Mouse (Mus musculus) lung, embryonic 14.5 days (tissue): ENCODE measurements around the gene Olfr1472. TPM values are rescaled to one million over a fixed set of nuclear protein-coding genes. Genes with fewer than 3 reads are reported as not detected.
"Not testable (repeated sequence)": the region's sequence is repeated elsewhere in the genome, so short reads cannot be mapped to it uniquely, and the experiment has no call there.

Source experiments
- ATAC-seq: fragments of 200-750 bp; cut with Nextera tagmentation; 2 replicates; pipeline ENCODE4 v1.8.0; 2017; ENCODE audit warnings: mild to moderate bottlenecking, moderate TSS enrichment, moderate library complexity; ENCODE audit not compliant: insufficient read depth
- DNase-seq: peaks from one replicate; pipeline ENCODE4 v3.0.0-alpha.2; 2015
- H3K27ac ChIP-seq: fragments of 300-500 bp; sonication (generic); 2 replicates; pipeline ENCODE4 v1.5.1; 2014; ENCODE audit warnings: low read depth, mild to moderate bottlenecking, moderate library complexity
- H3K27me3 ChIP-seq: fragments of 300-500 bp; sonication (generic); 2 replicates; pipeline ENCODE4 v1.6.1; 2014; ENCODE audit warnings: low read length, control low read depth; ENCODE audit not compliant: insufficient read depth
- H3K36me3 ChIP-seq: fragments of 300-500 bp; sonication (generic); 2 replicates; pipeline ENCODE4 v1.6.1; 2014; ENCODE audit warnings: control low read depth; ENCODE audit not compliant: insufficient read depth
- H3K4me1 ChIP-seq: fragments of 300-500 bp; sonication (generic); 2 replicates; pipeline ENCODE4 v1.6.1; 2014; ENCODE audit warnings: antibody characterized with exemption, control low read depth; ENCODE audit not compliant: insufficient read depth
- H3K4me2 ChIP-seq: fragments of 300-500 bp; sonication (generic); 2 replicates; pipeline ENCODE4 v1.6.1; 2014; ENCODE audit warnings: mild to moderate bottlenecking
- H3K4me3 ChIP-seq: fragments of 300-500 bp; sonication (generic); 2 replicates; pipeline ENCODE4 v1.5.1; 2014; ENCODE audit warnings: low read depth, low read length
- H3K9ac ChIP-seq: fragments of 300-500 bp; sonication (generic); 2 replicates; pipeline ENCODE4 v1.6.1; 2014
- H3K9me3 ChIP-seq: fragments of 300-500 bp; sonication (generic); 2 replicates; pipeline ENCODE4 v1.6.1; 2016; ENCODE audit warnings: low read depth, low read length, control low read depth
- CTCF ChIP-seq: IDR thresholded peaks from 2 replicates; pipeline ENCODE4 v1.5.1; 2016; ENCODE audit warnings: antibody characterized with exemption, low read depth
- WGBS: fragments of 180-500 bp; shearing (Covaris S2); extraction: QIAGEN DNeasy Blood & Tissue Kit; methylation state at CpG from one replicate; pipeline ENCODE4 v1.1.7; 2014; 5-methylcytosine and 5-hydroxymethylcytosine counted together
- polyA plus RNA-seq: library from polyadenylated mRNA; unstranded; fragments of >200 nt; fragmentation: Nextera tagmentation; extraction: Ambion mirVana; gene quantifications from 2 replicates; pipeline ENCODE4 v1.2.1, GENCODE M21; 2014

Olfr1472 gene
- not detected in 2 replicates for polyA plus RNA-seq

GRCm38 (mm10) chr19:13455986-13456385, at the start of gene Olfr1472:
Gene Olfr1472, minus strand, starts transcription at chr19:13456086.
- Histone ChIP-seq H3K4me2 (no peak within 1 kb of the TSS), H3K27ac (no peak within 1 kb of the TSS), H3K9me3 (no peaks in the 10 kb centered on the region), H3K27me3 (no peaks in the 10 kb centered on the region), H3K9ac (no peak within 1 kb of the TSS), H3K36me3 (no peaks in the 10 kb centered on the region), H3K4me1 (no peaks in the 10 kb centered on the region), H3K4me3 (no peak within 1 kb of the TSS)
- DNase-seq (no peak), ATAC-seq (no peak)
- TF ChIP-seq CTCF, result no peak
- 78% methylated on average over 1 of the region's 1 CpGs for WGBS

GRCm38 (mm10) chr19:13500246-13500645, 44.4 kb upstream of the Olfr1472 start, which contains the start of gene Olfr1477:
Gene Olfr1477, plus strand, starts transcription at chr19:13500546.
- DNase-seq (no peak), ATAC-seq (no peak)
- Histone ChIP-seq H3K9ac (no peak within 1 kb of the TSS), H3K4me2 (no peak within 1 kb of the TSS), H3K4me3 (no peak within 1 kb of the TSS), H3K27me3 (no peaks in the 10 kb centered on the region), H3K4me1 (no peaks in the 10 kb centered on the region), H3K27ac (no peak within 1 kb of the TSS), H3K9me3 (no peaks in the 10 kb centered on the region), H3K36me3 (no peaks in the 10 kb centered on the region)
- 72% methylated on average over 3 of the region's 3 CpGs for WGBS
- no peak for TF ChIP-seq CTCF

DNA sequence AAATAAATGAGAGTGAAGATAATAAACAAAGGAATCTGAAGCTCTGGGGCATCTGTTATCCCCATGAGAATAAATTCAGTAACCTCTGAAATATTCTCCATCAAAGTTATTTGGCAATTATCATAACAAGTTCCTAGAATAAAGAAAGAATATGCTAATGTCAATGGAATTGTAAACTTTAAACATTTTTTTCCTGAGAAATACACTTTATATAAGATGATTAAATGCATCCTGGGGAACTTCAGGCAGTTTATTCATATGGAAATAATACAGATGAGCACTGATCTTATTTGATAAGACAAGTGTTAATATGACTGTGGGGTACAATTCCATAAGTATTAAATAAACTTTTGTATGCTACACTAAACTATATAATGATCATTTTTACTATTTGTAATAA, 24.2 kb upstream of the Olfr1472 start, which contains the start of gene Olfr1475:
TSS of gene Olfr1475 (minus strand) at position 101 of the 400 bp plus-strand sequence.
- H3K36me3 ChIP-seq, result no peaks in the 10 kb centered on the region
- H3K27ac ChIP-seq, result no peak within 1 kb of the TSS
- H3K4me2 ChIP-seq, result no peak within 1 kb of the TSS
- no peak for DNase-seq
- no peaks in the 10 kb centered on the region for H3K4me1 ChIP-seq
- ATAC-seq, result no peak
- H3K9me3 ChIP-seq, result no peaks in the 10 kb centered on the region
- H3K4me3 ChIP-seq, result no peak within 1 kb of the TSS
- no peaks in the 10 kb centered on the region for H3K27me3 ChIP-seq
- H3K9ac ChIP-seq, result no peak within 1 kb of the TSS
- no peak for TF ChIP-seq CTCF

- not testable (repeated sequence) for H3K4me3 ChIP-seq, H3K9me3 ChIP-seq, ATAC-seq, H3K27ac ChIP-seq, DNase-seq, H3K4me2 ChIP-seq, H3K4me1 ChIP-seq, H3K36me3 ChIP-seq, H3K27me3 ChIP-seq, H3K9ac ChIP-seq
- 78% methylated on average over 4 of the region's 4 CpGs for WGBS
These were observed 13.4 kb upstream of the Olfr1472 start, which contains the start of gene Olfr1474 for GRCm38 (mm10) chr19:13469265-13469664. Gene Olfr1474, plus strand, starts transcription at chr19:13469565.

GRCm38 (mm10) chr19:13443109-13443508, 12.8 kb downstream of the Olfr1472 start, which contains the start of gene Olfr1471:
Gene Olfr1471, plus strand, starts transcription at chr19:13443409.
- DNase-seq, H3K9me3 ChIP-seq, ATAC-seq, H3K4me3 ChIP-seq, H3K27ac ChIP-seq, H3K36me3 ChIP-seq, H3K4me1 ChIP-seq, H3K4me2 ChIP-seq, H3K27me3 ChIP-seq, H3K9ac ChIP-seq: not testable (repeated sequence)
- 64% methylated on average over 2 of the region's 2 CpGs for WGBS

DNA sequence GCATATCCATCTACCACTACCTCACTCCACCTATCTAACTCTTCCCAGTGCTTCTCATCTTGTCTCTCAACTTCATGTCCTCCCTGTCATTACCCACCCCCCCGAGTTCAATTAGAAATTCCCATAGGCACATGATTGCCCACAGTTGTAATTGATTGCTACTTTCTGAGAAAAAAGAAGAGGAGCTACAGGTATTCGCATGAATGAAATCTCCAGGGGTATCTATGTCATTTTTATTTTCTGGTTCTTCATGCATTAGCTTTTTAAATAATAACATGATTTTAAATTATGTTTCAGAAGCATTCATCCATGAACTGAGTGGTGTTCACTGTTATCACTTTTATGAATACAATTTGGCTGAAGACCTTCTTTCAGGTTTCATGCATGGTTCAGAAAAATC, 48.3 kb downstream of the Olfr1472 start, which contains the start of gene Olfr1469:
TSS of gene Olfr1469 (plus strand) at position 301 of the 400 bp plus-strand sequence.
- DNase-seq (no peak), ATAC-seq (no peak)
- WGBS, result 73% methylated on average over 2 of the region's 2 CpGs
- no peaks in the 10 kb centered on the region for H3K4me1 ChIP-seq
- no peaks in the 10 kb centered on the region for H3K36me3 ChIP-seq
- TF ChIP-seq CTCF, result no peak
- no peak within 1 kb of the TSS for H3K4me3 ChIP-seq
- H3K4me2 ChIP-seq, result no peak within 1 kb of the TSS
- no peaks in the 10 kb centered on the region for H3K9me3 ChIP-seq
- H3K9ac ChIP-seq, result no peak within 1 kb of the TSS
- H3K27ac ChIP-seq, result no peak within 1 kb of the TSS
- no peaks in the 10 kb centered on the region for H3K27me3 ChIP-seq

Other genes with a start within 250 kb of the Olfr1472 start
- not detected in 2 replicates for gene Olfr1463, start 224.8 kb downstream of the Olfr1472 start, polyA plus RNA-seq
- not detected in 2 replicates for gene Olfr1465, start 140.5 kb downstream of the Olfr1472 start, polyA plus RNA-seq
- not detected in 2 replicates for gene Olfr1466, start 117.2 kb downstream of the Olfr1472 start, polyA plus RNA-seq
- not detected in 2 replicates for gene Olfr1467, start 93.8 kb downstream of the Olfr1472 start, polyA plus RNA-seq
- gene Olfr1469, start 48.2 kb downstream of the Olfr1472 start, polyA plus RNA-seq, result not detected in 2 replicates
- gene Olfr1471, start 12.7 kb downstream of the Olfr1472 start, polyA plus RNA-seq, result not detected in 2 replicates
- not detected in 2 replicates for gene Olfr1474, start 13.5 kb upstream of the Olfr1472 start, polyA plus RNA-seq
- not detected in 2 replicates for gene Olfr1475, start 24.1 kb upstream of the Olfr1472 start, polyA plus RNA-seq
- gene Olfr1477, start 44.5 kb upstream of the Olfr1472 start, polyA plus RNA-seq, result not detected in 2 replicates
- gene Olfr1480, start 71.8 kb upstream of the Olfr1472 start, polyA plus RNA-seq, result not detected in 2 replicates
- gene Olfr1484, start 127.4 kb upstream of the Olfr1472 start, polyA plus RNA-seq, result not detected in 2 replicates
- not detected in 2 replicates for gene Olfr1487, start 161.3 kb upstream of the Olfr1472 start, polyA plus RNA-seq
- not detected in 2 replicates for gene Olfr1489, start 175.5 kb upstream of the Olfr1472 start, polyA plus RNA-seq
- not detected in 2 replicates for gene Olfr1490, start 195.0 kb upstream of the Olfr1472 start, polyA plus RNA-seq
- gene Olfr1491, start 241.2 kb upstream of the Olfr1472 start, polyA plus RNA-seq, result not detected in 2 replicates